Mouse (Mus musculus) midbrain, embryonic 15.5 days (tissue): ENCODE data around the gene Arcn1. TPM values are rescaled to one million over a fixed set of nuclear protein-coding genes. Genes with fewer than 3 reads are reported as not detected.
A peak's percentile ranks its signal among the peaks of the same experiment; 100 is the strongest.

ENCODE experiments used
- ATAC-seq: fragments of 200-750 bp; cut with Nextera tagmentation; replicated peaks from 2 replicates; pipeline ENCODE4 v1.8.0; 2017; ENCODE audit warnings: moderate TSS enrichment
- H3K27ac ChIP-seq: fragments of 300-500 bp; sonication (generic); 2 replicates; pipeline ENCODE4 v1.5.1; 2015; ENCODE audit warnings: mild to moderate bottlenecking, inconsistent platforms
- H3K27me3 ChIP-seq: fragments of 300-500 bp; sonication (generic); replicated peaks from 2 replicates; pipeline ENCODE4 v1.6.1; 2015; ENCODE audit warnings: inconsistent platforms
- H3K36me3 ChIP-seq: fragments of 300-500 bp; sonication (generic); replicated peaks from 2 replicates; pipeline ENCODE4 v1.6.1; 2015; ENCODE audit warnings: inconsistent platforms
- H3K4me1 ChIP-seq: fragments of 300-500 bp; sonication (generic); 2 replicates; pipeline ENCODE4 v1.6.1; 2015; ENCODE audit warnings: inconsistent platforms
- H3K4me2 ChIP-seq: fragments of 300-500 bp; sonication (generic); 2 replicates; pipeline ENCODE4 v1.6.1; 2015; ENCODE audit warnings: inconsistent platforms, mild to moderate bottlenecking, moderate library complexity
- H3K4me3 ChIP-seq: fragments of 300-500 bp; sonication (generic); 2 replicates; pipeline ENCODE4 v1.5.1; 2015; ENCODE audit warnings: mild to moderate bottlenecking, inconsistent platforms
- H3K9ac ChIP-seq: fragments of 300-500 bp; sonication (generic); 2 replicates; pipeline ENCODE4 v1.6.1; 2015; ENCODE audit warnings: mild to moderate bottlenecking, inconsistent platforms
- H3K9me3 ChIP-seq: fragments of 300-500 bp; sonication (generic); 2 replicates; pipeline ENCODE4 v1.6.1; 2016; ENCODE audit warnings: inconsistent platforms
- WGBS: fragments of 180-500 bp; shearing (Covaris S2); methylation state at CpG from one replicate; pipeline ENCODE4 v1.1.7; 2015; ENCODE audit warnings: mixed read lengths; 5-methylcytosine and 5-hydroxymethylcytosine counted together
- polyA plus RNA-seq: library from polyadenylated mRNA; unstranded; fragments of >200 nt; fragmentation: Nextera tagmentation; extraction: Ambion mirVana; gene quantifications from 2 replicates; pipeline ENCODE4 v1.2.1, GENCODE M21; 2015

The Arcn1 gene
- polyA plus RNA-seq, 1 experiment from 2014 or later, result 136 TPM

DNA sequence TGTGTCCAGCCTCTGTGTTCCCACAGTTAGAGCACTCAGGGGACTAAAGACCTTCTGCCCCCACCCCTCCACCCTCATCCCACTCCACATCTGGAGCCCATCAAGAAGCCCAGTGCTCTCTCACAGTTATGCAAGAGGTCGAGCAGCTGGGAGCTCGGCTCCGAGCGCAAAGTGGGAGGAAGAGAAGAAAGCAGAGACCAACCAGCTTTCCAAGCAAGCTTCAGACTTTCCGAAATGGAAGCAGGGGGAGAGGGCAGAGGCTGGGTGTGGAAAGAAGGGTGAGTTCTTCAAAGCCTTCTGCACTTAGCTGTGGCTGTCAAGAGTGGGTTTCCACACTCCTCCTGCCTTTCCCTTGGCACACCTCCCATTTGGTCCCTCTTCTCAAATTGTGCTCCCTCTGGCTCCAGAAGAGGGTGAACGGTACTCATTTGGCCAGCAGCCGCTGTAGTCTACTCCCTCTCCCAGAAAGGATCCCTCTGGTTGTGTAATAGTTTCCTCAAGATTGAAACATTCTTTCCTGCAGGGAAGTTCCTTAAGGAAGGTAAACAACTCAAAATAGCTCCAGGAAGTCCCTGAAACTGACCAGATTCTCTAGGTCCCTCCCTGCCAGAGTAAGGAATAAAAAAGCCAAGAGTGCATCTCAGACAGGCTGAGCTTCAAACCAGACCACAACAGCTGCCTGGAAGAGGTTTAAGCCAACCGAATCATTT is 30.2 kb downstream of the Arcn1 start:
- H3K9ac ChIP-seq, result no peak overlapping the region
- no peak overlapping the region for H3K4me3 ChIP-seq
- no peak for ATAC-seq
- no peak overlapping the region for H3K4me2 ChIP-seq
- no peak overlapping the region for H3K27ac ChIP-seq
- 71% methylated on average over 8 of the region's 8 CpGs for WGBS
- H3K36me3 ChIP-seq, result peaks cover 3% of the 10 kb centered on the region; the same call in 1 of the 2 replicates
- peaks cover 20% of the 10 kb centered on the region for H3K4me1 ChIP-seq
- peaks cover 11% of the 10 kb centered on the region for H3K27me3 ChIP-seq
- no peaks in the 10 kb centered on the region for H3K9me3 ChIP-seq

GRCm38 (mm10) chr9:44736301-44736700 is 31.3 kb downstream of the Arcn1 start:
- H3K36me3 ChIP-seq, result no peaks in the 10 kb centered on the region
- no peak for ATAC-seq
- H3K9ac ChIP-seq, result no peak overlapping the region
- no peak overlapping the region for H3K27ac ChIP-seq
- H3K27me3 ChIP-seq, result peaks cover 11% of the 10 kb centered on the region
- H3K4me1 ChIP-seq, result peaks cover 20% of the 10 kb centered on the region
- H3K9me3 ChIP-seq, result no peaks in the 10 kb centered on the region
- no peak overlapping the region for H3K4me2 ChIP-seq
- WGBS, result 73% methylated on average over 2 of the region's 2 CpGs
- no peak overlapping the region for H3K4me3 ChIP-seq

DNA sequence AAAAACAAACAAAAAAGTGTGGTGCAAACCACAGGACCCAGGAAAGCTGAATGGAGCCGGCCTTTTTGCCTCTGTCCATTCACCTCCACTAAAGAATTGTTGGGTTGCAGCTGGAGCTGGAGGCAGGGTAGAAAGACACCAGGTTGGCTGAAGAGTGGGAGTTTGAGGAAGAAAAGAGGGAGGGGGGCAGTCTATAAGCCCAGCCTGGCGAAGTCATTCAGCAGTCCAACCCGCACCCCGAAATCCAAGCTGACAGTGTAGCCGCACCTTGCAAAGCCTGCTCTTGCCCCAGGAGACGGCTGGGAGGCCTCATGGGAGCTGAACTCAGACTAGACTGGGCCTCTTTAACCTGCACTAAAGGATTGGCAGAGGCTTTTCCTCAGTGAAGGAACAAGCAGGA is 31.8 kb downstream of the Arcn1 start:
- H3K9ac ChIP-seq, result no peak overlapping the region
- no peaks in the 10 kb centered on the region for H3K9me3 ChIP-seq
- H3K36me3 ChIP-seq, result no peaks in the 10 kb centered on the region
- H3K27me3 ChIP-seq, result peaks cover 11% of the 10 kb centered on the region
- ATAC-seq, result no peak
- H3K4me3 ChIP-seq, result no peak overlapping the region
- no peak overlapping the region for H3K27ac ChIP-seq
- no peak overlapping the region for H3K4me2 ChIP-seq
- WGBS, result 78% methylated on average over 6 of the region's 6 CpGs
- peaks cover 20% of the 10 kb centered on the region for H3K4me1 ChIP-seq

DNA sequence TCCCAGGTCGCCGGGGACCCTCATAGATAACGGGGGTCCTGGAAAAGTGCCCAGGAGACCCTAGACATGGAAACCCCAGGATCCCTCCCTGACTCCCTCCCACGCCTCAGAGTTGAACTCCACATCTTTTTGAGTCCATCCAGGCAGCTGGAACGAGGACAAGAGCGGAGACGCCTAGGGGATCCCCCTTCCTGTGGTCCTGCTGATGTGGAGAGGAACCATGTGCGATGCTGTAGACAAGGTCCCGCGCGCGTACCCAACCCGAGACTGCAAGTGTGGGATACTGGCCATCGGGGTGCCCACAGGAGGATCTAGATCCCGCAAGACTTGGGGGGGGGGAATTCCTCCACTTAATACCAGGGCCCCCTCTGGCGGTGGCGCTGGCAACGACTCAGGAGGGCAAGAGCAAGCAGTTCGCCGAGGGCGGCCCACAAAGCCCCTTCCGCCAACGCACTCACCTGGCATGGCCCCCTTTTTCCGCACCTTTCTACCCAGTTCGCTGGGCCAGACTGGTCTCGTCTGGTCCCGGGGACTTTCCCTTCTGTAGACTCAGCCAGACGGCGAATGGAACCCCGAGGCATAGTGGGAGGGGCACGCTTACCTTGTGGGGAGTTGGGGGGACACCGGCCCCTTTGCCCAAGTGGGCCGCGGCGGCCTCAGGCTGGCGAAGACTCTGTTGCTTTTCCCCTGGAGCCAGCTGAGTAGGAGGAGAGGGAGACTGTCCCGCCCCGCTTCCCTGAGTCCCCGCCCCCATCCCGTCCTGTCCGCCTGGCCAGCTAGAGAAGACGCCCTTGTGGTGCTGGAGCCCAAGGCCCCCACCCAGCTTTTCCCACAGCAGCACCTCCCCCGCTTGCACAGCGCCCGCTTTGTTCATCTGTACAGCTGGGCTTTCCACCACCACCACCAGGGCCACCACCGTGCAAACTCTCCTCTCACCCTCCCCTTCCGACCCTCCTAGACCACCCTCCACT is 32.8 kb downstream of the Arcn1 start, which contains the start of gene Phldb1:
Gene Phldb1 (minus strand): TSS at position 675 of the 971 bp plus-strand sequence.
- H3K9me3 ChIP-seq, result no peaks in the 10 kb centered on the region

GRCm38 (mm10) chr9:44733671-44734523 is 33.7 kb downstream of the Arcn1 start:
- Histone ChIP-seq H3K27me3 (peaks cover 11% of the 10 kb centered on the region), H3K9ac (peak overlapping the region; percentile 55), H3K36me3 (no peaks in the 10 kb centered on the region), H3K9me3 (no peaks in the 10 kb centered on the region), H3K4me2 (peak overlapping the region; percentile 97), H3K4me1 (peaks cover 20% of the 10 kb centered on the region), H3K4me3 (peak overlapping the region; percentile 49), H3K27ac (0 out of 2 replicates have a peak overlapping the region, but pooled peaks have one; percentile 4)
- ATAC-seq, result peak; percentile 62
- under 1% methylated on average over 77 of the region's 79 CpGs for WGBS

More for the DNA sequence above, 32.8 kb downstream of the Arcn1 start, which contains the start of gene Phldb1:
- Histone ChIP-seq H3K4me3 (peak within 1 kb of the TSS; percentile 49), H3K4me1 (peaks cover 20% of the 10 kb centered on the region), H3K9ac (peak within 1 kb of the TSS; percentile 55), H3K36me3 (no peaks in the 10 kb centered on the region), H3K27me3 (peaks cover 11% of the 10 kb centered on the region), H3K4me2 (peak within 1 kb of the TSS; percentile 97), H3K27ac (no peak within 1 kb of the TSS)
- peak; percentile 72 for ATAC-seq
- under 1% methylated on average over 47 of the region's 47 CpGs for WGBS

GRCm38 (mm10) chr9:44732921-44733530 is 34.6 kb downstream of the Arcn1 start:
- ATAC-seq, result no peak
- H3K36me3 ChIP-seq, result no peaks in the 10 kb centered on the region
- H3K9me3 ChIP-seq, result no peaks in the 10 kb centered on the region
- H3K9ac ChIP-seq, result no peak overlapping the region
- H3K4me1 ChIP-seq, result peaks cover 20% of the 10 kb centered on the region
- 0 out of 2 replicates have a peak overlapping the region, but pooled peaks have one; percentile 4 for H3K27ac ChIP-seq
- H3K4me2 ChIP-seq, result peak overlapping the region; percentile 97
- peak overlapping the region; percentile 49 for H3K4me3 ChIP-seq
- H3K27me3 ChIP-seq, result peaks cover 11% of the 10 kb centered on the region
- 51% methylated on average over 12 of the region's 12 CpGs for WGBS

DNA sequence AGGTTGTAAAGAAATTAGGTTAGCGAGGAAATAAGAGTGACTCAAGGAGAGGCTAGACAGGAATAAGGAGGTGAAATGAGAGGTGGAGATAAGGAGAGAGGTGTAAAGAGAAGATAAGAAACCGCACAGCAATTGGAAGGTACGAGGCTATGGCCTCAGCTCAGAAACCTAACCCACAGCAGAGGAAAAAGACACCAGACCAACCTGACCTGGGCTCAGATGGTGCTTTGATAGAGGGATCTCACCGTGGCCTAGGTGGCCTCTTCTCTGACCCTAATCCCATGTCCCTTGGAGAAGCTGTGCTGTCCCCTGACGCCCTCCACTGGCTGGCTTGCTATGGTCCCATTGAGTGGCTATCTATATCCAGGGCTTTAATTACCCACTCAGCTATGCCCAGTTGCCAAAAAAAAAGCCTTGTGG is 35.5 kb downstream of the Arcn1 start:
- Histone ChIP-seq H3K9ac (no peak overlapping the region), H3K4me2 (no peak overlapping the region), H3K9me3 (no peaks in the 10 kb centered on the region), H3K27ac (no peak overlapping the region), H3K4me1 (peaks cover 20% of the 10 kb centered on the region), H3K4me3 (no peak overlapping the region), H3K36me3 (no peaks in the 10 kb centered on the region), H3K27me3 (peaks cover 11% of the 10 kb centered on the region)
- WGBS, result 69% methylated on average over 5 of the region's 5 CpGs
- no peak for ATAC-seq

DNA sequence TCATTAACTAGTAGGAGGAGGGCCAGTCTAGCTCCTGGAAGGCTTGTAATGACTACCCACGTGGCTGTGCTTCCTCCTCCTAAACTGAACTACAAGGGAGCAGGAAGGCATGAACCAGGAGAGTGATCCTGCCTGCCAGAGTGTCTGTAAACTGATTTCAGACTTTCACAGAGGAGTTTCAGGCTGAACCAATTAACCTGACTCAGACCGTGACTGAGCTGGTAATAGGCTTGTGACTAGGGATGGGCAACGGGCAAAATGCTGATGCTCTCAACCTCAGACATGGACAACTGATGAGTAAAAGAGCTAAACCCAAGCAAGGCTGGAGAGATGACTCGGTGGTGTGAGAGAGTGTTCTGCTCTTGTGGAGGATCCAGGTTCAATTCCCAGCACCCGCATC is 40.2 kb downstream of the Arcn1 start:
- WGBS, result 49% methylated on average over 5 of the region's 5 CpGs
- H3K4me1 ChIP-seq, result peaks cover 46% of the 10 kb centered on the region

DNA sequence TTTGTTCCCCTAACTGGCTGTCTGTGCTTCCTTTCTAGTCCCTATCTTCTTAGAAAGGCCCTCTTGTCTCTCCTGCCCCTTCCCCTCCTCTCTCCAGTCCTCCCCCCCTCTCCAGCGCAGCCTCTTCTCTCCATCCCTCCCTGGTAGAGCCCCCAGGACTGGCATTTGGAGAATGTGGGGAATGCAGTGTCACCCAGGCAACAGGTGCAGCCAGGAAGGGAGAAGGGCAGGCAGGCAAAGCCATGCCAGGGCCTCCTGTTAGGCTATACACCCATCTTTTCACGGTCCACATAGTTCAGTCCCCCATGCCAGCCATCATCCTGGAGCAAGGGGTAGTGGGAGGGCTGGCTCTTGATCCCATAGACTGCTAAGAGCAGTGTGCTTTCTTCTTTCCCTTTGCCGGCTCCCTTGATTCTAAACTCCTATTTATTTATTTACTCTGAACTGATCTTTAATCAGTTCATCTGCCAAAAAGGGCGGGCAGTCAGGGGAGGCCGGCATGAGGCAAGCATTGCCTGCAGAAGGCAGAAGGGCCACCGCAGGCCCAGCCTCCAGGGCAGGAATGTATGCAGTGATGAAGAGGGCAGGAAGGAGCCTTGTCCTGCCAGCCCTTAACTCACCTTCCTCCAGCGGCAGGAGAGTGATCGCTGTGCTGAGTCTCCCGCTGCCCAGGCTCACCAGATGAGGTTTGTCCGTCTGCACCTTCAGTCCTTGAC is 41.1 kb downstream of the Arcn1 start:
- H3K4me2 ChIP-seq, result no peak overlapping the region
- no peaks in the 10 kb centered on the region for H3K36me3 ChIP-seq
- H3K27ac ChIP-seq, result no peak overlapping the region
- ATAC-seq, result no peak
- H3K9me3 ChIP-seq, result no peaks in the 10 kb centered on the region
- no peak overlapping the region for H3K9ac ChIP-seq
- peaks cover 50% of the 10 kb centered on the region for H3K4me1 ChIP-seq
- no peak overlapping the region for H3K4me3 ChIP-seq
- 44% methylated on average over 10 of the region's 10 CpGs for WGBS
- H3K27me3 ChIP-seq, result no peaks in the 10 kb centered on the region

More for the DNA sequence above, 40.2 kb downstream of the Arcn1 start:
- no peaks in the 10 kb centered on the region for H3K9me3 ChIP-seq
- no peak overlapping the region for H3K9ac ChIP-seq
- H3K27me3 ChIP-seq, result no peaks in the 10 kb centered on the region
- H3K36me3 ChIP-seq, result no peaks in the 10 kb centered on the region
- H3K27ac ChIP-seq, result no peak overlapping the region
- no peak overlapping the region for H3K4me3 ChIP-seq
- H3K4me2 ChIP-seq, result no peak overlapping the region
- ATAC-seq, result no peak

GRCm38 (mm10) chr9:44724665-44725064 is 43.0 kb downstream of the Arcn1 start:
- H3K27me3 ChIP-seq, result no peaks in the 10 kb centered on the region
- no peak for ATAC-seq
- H3K4me1 ChIP-seq, result peaks cover 61% of the 10 kb centered on the region
- no peak overlapping the region for H3K4me2 ChIP-seq
- no peaks in the 10 kb centered on the region for H3K36me3 ChIP-seq
- H3K9ac ChIP-seq, result no peak overlapping the region
- no peak overlapping the region for H3K4me3 ChIP-seq
- 0 out of 2 replicates have a peak overlapping the region, but pooled peaks have one; percentile 35 for H3K27ac ChIP-seq
- WGBS, result 33% methylated on average over 2 of the region's 2 CpGs
- H3K9me3 ChIP-seq, result no peaks in the 10 kb centered on the region

DNA sequence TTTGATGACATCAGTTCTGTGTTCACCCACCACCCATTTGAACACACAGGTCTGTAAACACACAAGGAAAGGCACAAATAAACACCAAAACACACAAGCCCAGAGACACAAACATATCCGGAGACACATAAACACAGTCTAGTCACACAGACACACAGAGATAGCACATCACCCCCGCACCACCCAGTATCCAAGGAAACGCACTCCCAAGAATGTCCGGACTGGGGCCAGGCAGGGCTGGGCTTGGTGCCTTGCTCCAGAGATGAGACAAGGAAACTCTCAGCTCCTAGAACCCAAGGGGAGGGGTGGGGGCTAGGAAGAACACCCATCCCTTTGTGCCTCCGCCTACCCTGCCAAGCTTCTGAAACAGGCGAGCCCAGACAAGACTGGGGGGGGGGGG is 43.4 kb downstream of the Arcn1 start:
- no peak overlapping the region for H3K9ac ChIP-seq
- H3K4me3 ChIP-seq, result no peak overlapping the region
- no peak for ATAC-seq
- H3K27ac ChIP-seq, result peak overlapping the region; percentile 35
- H3K4me2 ChIP-seq, result no peak overlapping the region
- H3K36me3 ChIP-seq, result no peaks in the 10 kb centered on the region
- H3K27me3 ChIP-seq, result no peaks in the 10 kb centered on the region
- H3K9me3 ChIP-seq, result no peaks in the 10 kb centered on the region
- WGBS, result 34% methylated on average over 6 of the region's 6 CpGs
- H3K4me1 ChIP-seq, result peaks cover 66% of the 10 kb centered on the region
